9 mouse cellular contexts compared by ENCODE assay signal in genomic region chr6:113441147-113441680, GRCm38 (mm10). TPM values are rescaled to one million over a fixed set of nuclear protein-coding genes. Genes with fewer than 3 reads are reported as not detected.
DNase-seq lines count a peak whose midpoint lies in the region; ATAC-seq lines count a peak whose summit lies in the region.
"Had no signal": no experiment of that assay in that cellular context is flagged by ENCODE, and none has a peak within 500 bp of the region (broad histone marks: within the 10 kb centered on the region; RNA-seq: fewer than 3 reads in every experiment).

No protein-coding gene starts in this region.

- H3K4me1 ChIP-seq in intestine, embryonic 14.5 days (replicated peaks; ENCODE audit: control insufficient read depth, insufficient read depth, low read length), result peaks cover 7% of the 10 kb centered on the region
- H3K4me1 ChIP-seq in intestine, embryonic 15.5 days (replicated peaks), result peaks cover 5% of the 10 kb centered on the region; the same call in 1 of the 2 replicates

- H3K27ac ChIP-seq in intestine, embryonic 14.5 days (ENCODE audit: low read depth), result no peak overlapping the region
- no peak overlapping the region for H3K27ac ChIP-seq in intestine, embryonic 15.5 days

- no peak overlapping the region for H3K9ac ChIP-seq in intestine, embryonic 14.5 days (ENCODE audit: low read length)
- no peak overlapping the region for H3K9ac ChIP-seq in intestine, embryonic 15.5 days

- no peaks in the 10 kb centered on the region for H3K9me3 ChIP-seq in intestine, embryonic 14.5 days (ENCODE audit: control insufficient read depth, low read length)
- no peaks in the 10 kb centered on the region for H3K9me3 ChIP-seq in intestine, embryonic 15.5 days
- H3K9me3 ChIP-seq: embryonic facial prominence, embryonic 12.5 days had no signal

- WGBS in intestine, embryonic 14.5 days, result 53% methylated on average over 7 of the region's 7 CpGs
- WGBS in intestine, embryonic 15.5 days, result 56% methylated on average over 7 of the region's 7 CpGs

- DNase-seq in intestine, embryonic 14.5 days (ENCODE audit: low spot score), result peak; percentile 92
- DNase-seq in WW6 (ENCODE audit: low read depth, low spot score), result peak; percentile 74
- DNase-seq in cerebellum, postnatal 25 days, result peak; percentile 79 to 89
- peak; percentile 46 for DNase-seq in layer of hippocampus, adult 9-10 months (ENCODE audit: low spot score)
- DNase-seq in mesoderm, embryonic 11.5 days (ENCODE audit: low read depth, low spot score), result peak; percentile 77
- peak; percentile 52 for DNase-seq in telencephalon, adult 2 months (ENCODE audit: low read depth, low spot score)

- H3K36me3 ChIP-seq in intestine, embryonic 14.5 days (ENCODE audit: control insufficient read depth, insufficient read depth, low read length), result no peaks in the 10 kb centered on the region
- H3K36me3 ChIP-seq in intestine, embryonic 15.5 days, result no peaks in the 10 kb centered on the region

- no peak for ATAC-seq in intestine, embryonic 14.5 days (replicated peaks; ENCODE audit: low FRiP score, low TSS enrichment, low read depth)
- ATAC-seq in intestine, embryonic 15.5 days, result no peak
- ATAC-seq in granulocyte monocyte progenitor cell, adult 5-6 weeks (replicated peaks; ENCODE audit: poor library complexity, severe bottlenecking), result peak; percentile 73

- no peaks in the 10 kb centered on the region for H3K27me3 ChIP-seq in intestine, embryonic 14.5 days (replicated peaks; ENCODE audit: control insufficient read depth, insufficient read depth, low read length)
- no peaks in the 10 kb centered on the region for H3K27me3 ChIP-seq in intestine, embryonic 15.5 days (replicated peaks)
- H3K27me3 ChIP-seq: embryonic facial prominence, embryonic 12.5 days had no signal

- H3K4me3 ChIP-seq in intestine, embryonic 14.5 days (ENCODE audit: low read depth, low read length), result no peak overlapping the region
- no peak overlapping the region for H3K4me3 ChIP-seq in intestine, embryonic 15.5 days (replicated peaks)
- H3K4me3 ChIP-seq: embryonic facial prominence, embryonic 12.5 days had no signal

- H3K4me2 ChIP-seq in intestine, embryonic 14.5 days (ENCODE audit: low read length), result no peak overlapping the region
- H3K4me2 ChIP-seq in intestine, embryonic 15.5 days (replicated peaks), result no peak overlapping the region

RNA-seq across cellular contexts. Expression of gene Jagn1, which starts 1.2 kb away (rescaled TPM):
- 80.0 and 84.6 TPM in 2 replicates for polyA plus RNA-seq in intestine, embryonic 14.5 days (2014; fragmentation: Nextera tagmentation; extraction: Ambion mirVana)
- polyA plus RNA-seq in intestine, embryonic 15.5 days (2015; fragmentation: Nextera tagmentation; extraction: Ambion mirVana), result 83.8 and 87.7 TPM in 2 replicates
- 53.5 and 73.6 TPM in 2 replicates for total RNA-seq in granulocyte monocyte progenitor cell, adult 5-6 weeks (2014; fragmentation: Nextera tagmentation)
- 23.2 and 28.3 TPM in 2 replicates for total RNA-seq in granulocyte monocyte progenitor cell, adult 5-6 weeks (2017)

RNA-seq across cellular contexts. Expression of gene Cidec, which starts 5.7 kb away (rescaled TPM):
- 2.2 and 3.1 TPM in 2 replicates for polyA plus RNA-seq in intestine, embryonic 14.5 days (2014; fragmentation: Nextera tagmentation; extraction: Ambion mirVana)
- polyA plus RNA-seq in intestine, embryonic 15.5 days (2015; fragmentation: Nextera tagmentation; extraction: Ambion mirVana), result 11.8 and 12.8 TPM in 2 replicates
- total RNA-seq in granulocyte monocyte progenitor cell, adult 5-6 weeks (2014; fragmentation: Nextera tagmentation), result not detected in 2 replicates
- total RNA-seq in granulocyte monocyte progenitor cell, adult 5-6 weeks (2017), result not detected in 2 replicates
- polyA plus RNA-seq: embryonic facial prominence, embryonic 12.5 days had no signal

RNA-seq across cellular contexts. Expression of gene Il17re, which starts 17.1 kb away (rescaled TPM):
- 8.4 and 9.0 TPM in 2 replicates for polyA plus RNA-seq in intestine, embryonic 14.5 days (2014; fragmentation: Nextera tagmentation; extraction: Ambion mirVana)
- polyA plus RNA-seq in intestine, embryonic 15.5 days (2015; fragmentation: Nextera tagmentation; extraction: Ambion mirVana), result 7.8 and 8.4 TPM in 2 replicates
- total RNA-seq in granulocyte monocyte progenitor cell, adult 5-6 weeks (2014; fragmentation: Nextera tagmentation), result not detected in 2 replicates
- total RNA-seq in granulocyte monocyte progenitor cell, adult 5-6 weeks (2017), result 0.31 and 0.43 TPM in 2 replicates

RNA-seq across cellular contexts. Expression of gene Rpusd3, which starts 22.1 kb away (rescaled TPM):
- polyA plus RNA-seq in intestine, embryonic 14.5 days (2014; fragmentation: Nextera tagmentation; extraction: Ambion mirVana), result 21.9 and 27.4 TPM in 2 replicates
- polyA plus RNA-seq in intestine, embryonic 15.5 days (2015; fragmentation: Nextera tagmentation; extraction: Ambion mirVana), result 24.3 and 25.6 TPM in 2 replicates
- 10.8 and 15.3 TPM in 2 replicates for total RNA-seq in granulocyte monocyte progenitor cell, adult 5-6 weeks (2014; fragmentation: Nextera tagmentation)
- total RNA-seq in granulocyte monocyte progenitor cell, adult 5-6 weeks (2017), result 11.2 and 18.9 TPM in 2 replicates

RNA-seq across cellular contexts. Expression of gene Il17rc, which starts 30.0 kb away (rescaled TPM):
- polyA plus RNA-seq in intestine, embryonic 14.5 days (2014; fragmentation: Nextera tagmentation; extraction: Ambion mirVana), result 15.3 and 18.5 TPM in 2 replicates
- polyA plus RNA-seq in intestine, embryonic 15.5 days (2015; fragmentation: Nextera tagmentation; extraction: Ambion mirVana), result 26.6 and 27.2 TPM in 2 replicates
- total RNA-seq in granulocyte monocyte progenitor cell, adult 5-6 weeks (2014; fragmentation: Nextera tagmentation), result not detected in 2 replicates
- total RNA-seq in granulocyte monocyte progenitor cell, adult 5-6 weeks (2017), result not detected in 2 replicates
